Mouse (Mus musculus) hindbrain, embryonic 13.5 days (tissue): ENCODE measurements around the gene Bmi1. TPM values are rescaled to one million over a fixed set of nuclear protein-coding genes. Genes with fewer than 3 reads are reported as not detected.

Source experiments
- polyA plus RNA-seq: library from polyadenylated mRNA; unstranded; fragments of >200 nt; fragmentation: Nextera tagmentation; extraction: Ambion mirVana; gene quantifications from 2 replicates; pipeline ENCODE4 v1.2.1, GENCODE M21; 2015

Bmi1 gene
- polyA plus RNA-seq, 1 experiment from 2014 or later = 30.5 TPM

Other genes with a start within 250 kb of the Bmi1 start
- 207 and 214 TPM in 2 replicates for gene Commd3, start 4.6 kb upstream of the Bmi1 start, polyA plus RNA-seq
- gene Spag6, start 17.0 kb downstream of the Bmi1 start, polyA plus RNA-seq = 0.16 and 0.32 TPM in 2 replicates